Mouse (Mus musculus) megakaryocyte-erythroid progenitor cell, adult 5-6 weeks (primary cell): Measurements from ENCODE around the gene Slitrk1. TPM values are rescaled to one million over a fixed set of nuclear protein-coding genes. Genes with fewer than 3 reads are reported as not detected.

ENCODE experiments used
- ATAC-seq: replicated peaks from 2 replicates; pipeline ENCODE4 v1.8.0; 2016; ENCODE audit warnings: mild to moderate bottlenecking, inconsistent platforms; ENCODE audit not compliant: severe bottlenecking, poor library complexity, low FRiP score, low TSS enrichment
- total RNA-seq, 2 experiments: library from RNA; stranded (forward) in 1 of 2; stranded (reverse) in 1 of 2; fragments of 200-1000, 215-1000 nt in 1 of 2; fragments of >200 nt in 1 of 2; fragmentation: Nextera tagmentation in 1 of 2; gene quantifications; 2 replicates each; pipeline ENCODE4 v1.2.3; 2014 to 2017

Gene Slitrk1
- total RNA-seq (2014; fragmentation: Nextera tagmentation) = not detected in 2 replicates
- total RNA-seq (2017) = not detected in 2 replicates

DNA sequence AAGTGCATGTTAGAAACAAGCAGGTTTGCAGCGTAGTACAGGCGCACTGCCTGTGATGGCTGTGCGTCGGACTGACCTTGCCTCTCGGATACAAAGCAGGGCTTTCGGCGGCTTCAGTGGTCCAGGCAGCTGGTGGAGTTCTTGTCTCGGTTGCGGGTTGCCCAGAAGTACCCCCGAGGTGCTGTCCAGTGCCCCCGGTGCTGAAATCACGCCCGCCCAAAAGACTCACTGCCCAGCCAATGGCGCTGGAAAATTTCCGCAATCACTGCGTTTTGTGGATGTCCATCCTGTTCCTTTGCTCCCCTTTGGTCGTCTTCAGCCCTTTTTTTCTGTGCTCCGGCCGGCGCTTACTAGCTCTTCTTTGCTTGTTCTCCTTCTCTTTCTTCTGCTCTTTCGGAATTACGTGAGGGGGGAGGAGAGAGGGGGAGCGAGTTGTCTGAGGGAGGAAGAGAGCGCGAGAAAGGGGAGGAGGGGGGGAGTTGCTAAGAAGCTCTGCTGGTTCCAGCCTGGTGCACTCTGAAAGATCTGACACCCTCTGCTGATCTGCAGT is at the start of gene Slitrk1:
Gene Slitrk1, minus strand, starts transcription at position 445 of the 550 bp plus-strand sequence.
- ATAC-seq = no peak

DNA sequence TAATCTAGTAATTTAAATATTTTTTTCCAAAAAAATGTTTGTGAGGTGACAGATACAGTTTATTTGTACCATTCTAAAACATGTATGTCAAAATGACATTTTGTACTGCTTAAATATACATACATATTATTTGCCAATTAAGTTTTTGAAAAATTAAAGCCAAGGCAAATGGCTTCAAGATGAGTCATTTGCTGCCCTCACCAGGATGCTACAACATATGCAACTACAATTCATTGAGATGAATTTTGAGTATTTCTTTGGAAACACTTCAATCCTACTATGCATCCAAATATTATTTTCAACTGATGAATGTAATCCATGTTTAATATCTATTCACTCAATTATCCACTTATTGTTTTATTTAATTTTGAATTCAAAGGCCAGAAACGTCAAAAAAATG is 21.8 kb upstream of the Slitrk1 start:
- no peak for ATAC-seq

DNA sequence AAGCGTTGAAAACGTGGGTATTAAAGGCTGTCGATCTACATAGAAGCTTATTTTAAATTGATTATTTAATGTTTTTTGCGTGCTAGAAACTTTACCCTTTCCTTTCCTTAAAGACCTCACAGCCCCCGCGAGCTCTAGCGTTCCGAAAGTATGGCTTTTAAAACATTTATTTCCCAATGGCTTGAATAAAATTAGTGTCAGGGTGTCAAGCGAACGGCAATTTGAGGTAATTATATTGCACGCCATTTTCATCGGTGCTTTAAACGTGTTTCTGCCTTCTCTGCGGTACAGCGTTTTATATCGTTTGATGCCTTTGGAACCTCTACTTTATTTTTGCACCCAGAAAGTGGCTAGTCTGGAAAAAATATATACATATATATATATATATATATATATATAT is 378 bp upstream of the Slitrk1 start:
- no peak for ATAC-seq

DNA sequence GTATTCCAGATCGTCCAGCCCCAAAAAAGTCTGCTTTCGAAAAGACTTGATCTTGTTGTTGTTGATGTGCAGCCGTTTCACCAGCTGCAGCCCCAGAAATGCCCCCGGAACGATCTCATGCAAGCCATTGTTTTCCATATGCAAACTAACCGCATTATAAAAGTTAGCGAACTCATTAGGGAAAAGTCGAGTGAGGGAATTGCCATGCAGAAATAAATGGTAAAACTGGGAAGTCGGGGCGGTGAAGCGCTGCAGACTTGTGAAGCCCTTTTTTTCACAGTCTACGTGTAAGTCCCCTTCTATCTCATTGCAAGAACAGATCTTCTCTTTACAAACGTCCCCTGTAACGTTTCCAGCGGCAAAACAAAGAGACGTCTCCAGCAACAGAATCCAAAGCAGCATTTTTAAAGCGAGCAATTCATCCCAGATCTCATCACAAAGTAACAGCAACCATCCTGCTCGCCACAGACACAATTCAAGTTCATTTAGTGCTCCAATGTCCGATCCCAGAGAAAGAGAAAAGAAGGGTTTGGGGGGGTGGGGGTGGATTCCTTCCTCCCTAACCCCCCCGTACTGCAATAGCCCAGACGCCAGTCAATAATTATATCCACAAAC is 975 bp downstream of the Slitrk1 start:
- no peak for ATAC-seq

DNA sequence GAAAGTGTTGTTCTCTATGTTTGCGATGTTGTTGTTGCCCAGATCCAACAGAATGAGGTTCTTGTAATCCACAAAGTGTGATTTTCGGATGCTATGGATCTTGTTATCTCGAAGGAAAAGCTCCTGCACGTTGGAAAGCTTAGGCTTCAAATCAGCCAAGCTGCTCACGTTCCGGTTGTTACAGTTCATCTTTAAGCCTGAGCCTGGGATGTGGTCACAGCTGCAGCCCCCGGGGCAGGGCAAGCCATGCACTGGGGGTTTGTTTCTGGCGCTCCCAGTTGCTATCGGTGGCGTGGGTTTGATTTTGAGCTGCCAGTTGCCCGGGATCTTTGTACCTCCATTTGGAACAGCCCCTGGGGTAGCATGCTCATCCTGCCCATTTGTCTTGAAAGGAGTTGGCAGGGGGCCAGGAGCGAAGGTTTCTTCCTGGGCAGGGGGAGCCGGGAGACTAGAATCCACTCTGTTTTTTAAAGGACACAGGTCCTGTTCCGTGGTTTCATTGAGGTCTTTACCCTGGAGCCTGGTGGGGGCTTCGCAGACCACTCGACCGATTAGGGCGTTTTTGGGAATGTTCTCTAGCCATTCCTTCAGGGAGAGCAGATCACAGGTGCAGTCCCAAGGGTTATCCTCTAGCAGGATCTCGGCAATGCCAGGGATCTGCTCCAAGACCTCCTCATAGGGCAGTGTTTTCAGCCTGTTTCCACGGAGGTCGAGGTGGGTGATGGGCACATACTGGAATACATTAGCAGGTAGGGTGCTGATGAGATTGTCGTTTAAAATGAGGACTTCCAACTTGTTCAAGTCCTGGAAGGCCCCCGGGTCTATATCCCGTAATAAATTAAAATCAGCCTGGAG is 1.7 kb downstream of the Slitrk1 start:
- ATAC-seq = no peak

DNA sequence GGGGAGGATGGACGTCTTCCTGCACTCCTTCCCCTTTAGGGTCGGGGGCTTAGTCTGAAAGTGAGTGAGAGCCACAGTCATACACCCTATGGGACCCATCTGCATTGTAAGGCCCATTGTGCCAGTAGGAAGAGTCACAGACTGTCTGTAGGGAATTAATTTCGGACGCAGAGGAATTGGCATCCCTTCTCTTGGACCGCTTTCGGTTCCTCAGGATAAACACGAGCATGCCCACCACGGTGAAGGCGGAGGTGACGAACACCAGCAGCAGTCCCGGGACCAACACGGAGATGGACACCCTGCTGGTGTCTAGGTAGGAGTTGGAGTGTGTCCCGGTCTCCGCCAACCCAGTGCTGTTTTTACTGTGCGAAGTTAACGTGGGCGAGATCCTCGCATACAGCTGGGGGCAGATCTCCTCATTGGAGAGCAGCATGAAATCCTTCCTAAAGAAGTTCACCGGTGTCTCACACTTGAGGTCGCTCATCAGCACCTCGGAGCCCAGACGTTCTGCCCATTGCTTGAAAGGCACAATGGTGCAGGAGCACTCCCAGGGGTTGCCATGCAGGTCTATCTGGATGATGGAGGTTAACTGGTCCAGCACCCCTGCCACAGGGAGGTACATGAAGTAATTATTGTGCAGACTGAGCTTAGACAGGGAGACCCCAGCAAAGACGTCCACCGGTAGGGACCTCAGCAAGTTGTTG is 2.7 kb downstream of the Slitrk1 start:
- ATAC-seq = no peak

DNA sequence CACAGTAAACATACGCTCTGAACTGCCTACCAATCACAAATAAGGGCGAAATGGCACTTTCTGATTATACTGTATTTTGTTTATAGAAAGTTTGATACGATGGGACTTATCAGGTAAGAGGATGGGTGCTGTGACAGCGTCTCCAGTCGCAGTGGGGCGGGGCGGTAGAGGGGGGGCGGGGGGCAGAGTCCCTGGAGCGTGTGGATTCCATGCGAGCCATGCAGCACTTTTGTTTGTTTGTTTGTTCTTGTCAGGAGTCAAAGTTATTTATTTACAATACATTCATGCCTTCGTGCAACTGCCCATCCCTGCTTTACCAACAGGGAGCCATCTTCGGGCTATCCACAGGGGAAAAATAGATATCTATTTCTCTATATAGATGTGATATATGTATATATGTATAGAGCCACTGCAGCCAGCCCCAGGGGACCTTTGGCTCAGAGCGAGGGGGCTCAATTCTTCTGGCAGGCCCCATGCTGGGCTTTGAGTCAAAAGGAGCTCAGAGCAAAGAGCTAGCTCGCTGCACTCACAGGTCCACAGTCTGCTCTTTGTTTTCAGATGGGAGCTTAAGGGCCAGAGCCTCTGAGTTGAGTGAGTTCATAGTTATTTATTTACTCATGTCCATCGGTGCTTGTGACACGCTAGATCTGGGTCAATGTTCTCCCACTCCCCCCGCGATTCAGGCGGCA is 3.4 kb downstream of the Slitrk1 start:
- ATAC-seq = no peak

DNA sequence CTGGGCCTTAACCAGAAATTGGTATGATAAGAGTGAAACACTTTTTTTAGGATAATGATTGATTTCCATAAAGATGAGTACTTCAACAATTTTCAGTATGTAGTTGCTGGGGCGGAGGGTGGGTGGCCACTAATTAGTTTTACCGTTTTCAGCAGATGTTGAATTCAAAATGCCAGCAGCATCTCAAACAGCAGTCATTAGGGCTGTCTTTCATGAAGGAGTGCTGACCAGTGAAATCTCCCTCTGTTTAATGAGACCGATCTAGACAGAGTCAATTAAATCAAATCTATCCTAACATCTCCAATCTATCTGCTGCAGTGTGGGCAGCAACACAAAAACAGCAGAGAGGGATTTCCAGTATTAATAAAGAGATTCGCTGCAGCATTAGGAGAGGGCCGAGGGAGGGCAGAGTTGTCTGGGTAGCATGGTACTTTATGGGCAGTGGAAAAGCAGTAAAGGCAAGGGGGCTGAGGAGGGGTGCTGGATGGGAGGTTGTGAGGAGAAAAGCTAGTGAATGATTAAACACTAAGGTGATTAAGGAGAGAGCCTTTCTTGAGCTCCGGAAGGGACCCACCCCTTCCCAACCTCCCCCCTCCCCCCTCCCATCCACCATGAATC is 4.5 kb downstream of the Slitrk1 start:
- no peak for ATAC-seq

DNA sequence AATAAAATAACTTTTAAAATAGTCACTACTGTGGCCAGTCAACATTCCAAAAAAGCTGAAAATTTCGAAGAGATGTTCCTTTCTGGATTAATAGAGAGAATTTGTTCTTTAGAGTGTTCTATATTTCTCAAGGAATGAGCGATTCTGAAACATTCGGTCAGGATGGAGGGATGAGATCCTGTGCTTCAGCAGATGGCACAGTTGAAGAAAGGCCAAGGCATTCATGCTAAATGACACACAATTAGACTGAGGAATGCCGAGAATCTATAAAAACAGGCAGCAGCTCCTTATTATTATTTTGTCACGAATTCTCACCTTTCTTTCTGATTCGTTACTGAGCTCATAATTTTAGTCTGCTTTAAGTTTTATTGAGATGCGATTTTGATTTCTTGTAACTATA is 15.4 kb downstream of the Slitrk1 start:
- ATAC-seq = no peak

DNA sequence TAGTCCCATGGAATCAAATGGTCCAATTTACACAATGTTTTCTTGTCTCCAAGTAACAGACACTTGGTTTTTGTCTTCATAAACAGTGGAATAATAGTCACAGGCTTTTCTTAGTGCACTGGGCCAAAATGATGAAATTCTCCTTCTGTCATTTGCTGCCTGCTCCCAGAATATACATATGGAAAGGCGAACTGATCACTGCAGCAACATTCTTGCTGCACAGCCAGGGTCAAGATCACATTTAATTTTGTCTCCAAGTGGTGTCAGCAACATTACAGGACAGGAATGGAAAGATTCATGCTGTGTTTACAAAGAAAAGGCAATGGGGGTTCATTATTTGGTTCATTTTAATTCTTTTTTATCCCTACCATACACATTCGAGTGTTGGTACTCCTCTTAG is 18.5 kb downstream of the Slitrk1 start:
- no peak for ATAC-seq

DNA sequence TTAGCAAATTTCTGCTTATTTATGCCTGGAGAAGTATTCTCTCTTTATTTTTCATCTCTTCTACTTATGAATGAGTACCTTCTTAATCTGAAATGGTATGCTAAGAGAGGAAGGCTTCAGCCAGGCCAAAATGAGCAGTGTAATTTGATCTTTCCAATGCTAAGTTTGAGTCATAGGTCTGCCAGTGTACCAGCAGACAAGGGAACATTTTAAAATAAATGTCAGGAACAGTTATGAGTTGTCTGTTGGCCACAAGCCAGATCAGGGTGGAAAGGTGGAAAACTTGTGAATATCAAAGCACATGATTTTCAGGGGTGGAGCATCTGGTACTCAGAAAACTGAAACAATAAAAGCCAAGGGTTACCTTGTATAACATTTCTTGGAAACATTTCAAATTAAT is 46.1 kb downstream of the Slitrk1 start:
- ATAC-seq = no peak

DNA sequence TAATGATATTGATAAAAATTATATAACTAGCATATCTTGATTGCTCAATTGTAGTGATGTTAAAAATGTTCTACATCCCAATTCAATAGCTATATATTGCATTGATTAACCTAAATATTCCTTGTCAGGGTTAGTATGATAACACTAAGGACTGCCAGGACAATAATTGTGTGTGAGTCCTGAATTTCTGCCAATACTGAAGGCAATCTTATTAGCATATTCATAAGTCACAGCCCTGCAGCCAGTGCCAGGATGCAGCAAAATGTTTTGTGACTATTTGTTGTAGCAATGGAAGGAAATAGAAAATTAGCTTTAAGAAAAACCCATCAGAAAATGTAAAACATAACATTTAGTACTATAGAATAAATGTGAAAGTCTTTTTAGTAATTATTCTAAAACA is 49.3 kb downstream of the Slitrk1 start:
- no peak for ATAC-seq

DNA sequence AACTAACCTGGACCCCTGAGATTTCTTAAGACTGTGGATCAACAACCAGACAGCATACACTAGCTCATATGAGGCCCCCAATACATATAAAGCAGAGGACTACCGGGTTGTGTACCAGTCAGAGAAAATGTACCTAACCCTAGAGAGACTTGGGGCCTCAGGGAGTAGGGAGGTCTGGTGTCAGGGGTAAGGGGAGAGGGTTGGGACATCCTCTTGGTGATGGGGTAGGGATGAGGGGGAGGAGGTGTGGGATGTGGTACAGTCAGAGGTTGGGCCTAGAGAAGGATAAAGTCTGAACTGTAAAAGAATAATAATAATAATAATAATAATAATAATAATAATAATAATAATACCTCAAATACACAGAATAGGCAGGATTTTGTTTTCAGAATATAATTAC is 54.6 kb downstream of the Slitrk1 start:
- ATAC-seq = no peak
